Mouse (Mus musculus): ENCODE results near the gene Tnfsf11.

The Tnfsf11 gene

DNA sequence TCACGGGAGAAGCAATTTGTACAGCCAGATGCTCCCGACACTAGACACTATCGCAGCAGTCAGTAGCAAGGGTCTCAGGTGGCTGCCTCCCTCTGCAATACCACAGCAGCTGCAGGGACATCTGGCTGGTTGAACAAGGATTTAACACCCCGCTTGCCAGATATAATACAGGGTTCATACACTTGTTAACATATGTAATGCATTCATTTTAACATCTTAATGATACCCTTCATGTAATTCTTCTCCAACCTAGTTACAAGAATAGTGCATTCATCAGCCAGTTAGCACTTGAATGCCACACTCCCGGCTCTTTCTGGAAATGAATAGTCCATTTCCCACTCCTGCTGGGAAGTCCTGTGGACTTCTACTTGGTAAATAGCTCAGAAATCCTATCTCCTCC lies 18.9 kb downstream of the Tnfsf11 start:
- DNase-seq (ENCODE audit: extremely low read depth, low read depth, low spot score) = no peak

DNA sequence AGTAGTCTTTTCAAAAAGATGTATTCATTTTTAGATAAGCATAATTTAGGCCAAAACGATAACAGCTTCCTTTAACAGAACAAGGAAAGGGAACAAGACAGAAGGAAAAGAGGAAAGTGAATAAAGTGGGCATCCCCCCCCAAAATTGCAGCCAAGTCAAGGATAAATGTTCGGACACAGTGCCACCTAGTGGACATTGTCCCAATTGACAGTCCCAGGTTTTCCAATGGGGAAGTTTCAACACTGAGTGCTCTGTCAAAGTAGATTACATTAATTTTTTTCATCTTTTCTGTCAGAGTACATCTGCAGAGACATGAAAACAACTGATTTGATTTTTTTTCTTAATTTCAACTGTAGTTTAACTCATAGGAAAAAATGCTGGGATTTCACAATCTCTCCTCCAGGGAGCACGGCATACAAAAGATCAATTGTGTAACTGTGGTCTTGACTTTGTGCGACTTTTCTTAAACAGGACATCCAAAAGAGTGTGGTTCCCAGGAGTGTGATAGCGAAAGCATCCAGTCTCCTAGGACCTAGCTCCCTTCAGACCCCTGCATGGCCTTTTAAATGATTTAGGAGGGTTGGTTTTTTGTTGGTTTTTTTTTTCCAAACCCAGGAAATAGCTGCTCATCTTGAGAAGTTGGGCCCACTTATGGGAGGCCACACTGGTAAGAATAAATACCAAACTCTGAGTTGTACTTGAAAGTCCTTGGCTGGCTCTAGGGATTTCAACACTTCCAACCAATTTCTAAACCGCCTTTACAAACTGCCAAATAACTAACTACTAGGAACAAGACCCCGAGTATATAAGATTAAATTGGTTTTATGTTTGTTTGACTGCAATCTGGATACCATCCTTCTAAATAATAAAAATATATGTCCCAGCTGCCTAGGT lies 19.7 kb downstream of the Tnfsf11 start:
- DNase-seq (ENCODE audit: extremely low read depth, low read depth, low spot score) = no peak

DNA sequence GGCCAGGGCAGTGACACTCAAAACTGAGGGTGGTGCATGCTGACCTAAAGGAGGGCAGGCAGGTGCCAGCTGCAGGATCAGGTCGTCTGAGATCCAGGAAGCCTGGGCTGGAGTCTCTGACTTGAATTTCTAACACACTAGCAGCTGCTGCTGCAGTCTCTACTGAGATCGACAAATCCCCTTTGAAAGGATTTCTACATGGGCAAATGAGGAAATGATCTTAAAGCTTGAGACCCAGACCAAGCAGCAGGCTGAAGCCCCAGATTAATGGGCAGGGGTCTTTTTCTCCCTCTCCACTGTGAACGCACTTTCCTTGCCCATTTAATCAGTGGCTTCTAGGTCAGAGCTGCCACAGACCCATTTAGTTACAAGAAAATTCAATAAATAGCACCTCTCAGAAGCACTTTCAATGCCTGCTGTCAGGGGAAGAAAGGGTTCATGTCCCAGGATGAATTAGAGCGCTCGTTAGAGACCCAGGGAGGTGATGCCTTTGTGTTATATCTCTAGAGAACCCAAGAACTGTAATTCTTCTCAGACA lies 21.8 kb downstream of the Tnfsf11 start:
- DNase-seq (ENCODE audit: extremely low read depth, low read depth, low spot score) = no peak

DNA sequence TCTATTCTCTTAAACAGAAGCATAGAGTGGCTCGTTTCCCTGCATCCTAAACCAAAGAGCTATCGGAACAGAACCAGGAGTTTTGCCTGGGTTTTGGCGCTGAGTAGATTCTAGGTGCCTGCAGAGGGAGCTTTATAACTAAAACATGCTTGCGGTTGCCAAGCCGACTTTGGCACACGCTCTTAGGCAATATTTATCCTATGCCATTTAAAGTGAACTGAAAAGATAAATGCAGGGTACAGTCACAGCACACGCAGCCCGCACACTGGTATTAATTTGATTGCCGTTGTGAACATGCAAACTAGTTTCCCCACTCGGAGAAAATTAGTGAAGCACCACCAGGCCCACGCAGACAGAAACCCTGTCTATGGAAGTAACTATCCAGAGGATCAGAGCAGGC lies 25.4 kb downstream of the Tnfsf11 start:
- no peak for DNase-seq (ENCODE audit: extremely low read depth, low read depth, low spot score)

DNA sequence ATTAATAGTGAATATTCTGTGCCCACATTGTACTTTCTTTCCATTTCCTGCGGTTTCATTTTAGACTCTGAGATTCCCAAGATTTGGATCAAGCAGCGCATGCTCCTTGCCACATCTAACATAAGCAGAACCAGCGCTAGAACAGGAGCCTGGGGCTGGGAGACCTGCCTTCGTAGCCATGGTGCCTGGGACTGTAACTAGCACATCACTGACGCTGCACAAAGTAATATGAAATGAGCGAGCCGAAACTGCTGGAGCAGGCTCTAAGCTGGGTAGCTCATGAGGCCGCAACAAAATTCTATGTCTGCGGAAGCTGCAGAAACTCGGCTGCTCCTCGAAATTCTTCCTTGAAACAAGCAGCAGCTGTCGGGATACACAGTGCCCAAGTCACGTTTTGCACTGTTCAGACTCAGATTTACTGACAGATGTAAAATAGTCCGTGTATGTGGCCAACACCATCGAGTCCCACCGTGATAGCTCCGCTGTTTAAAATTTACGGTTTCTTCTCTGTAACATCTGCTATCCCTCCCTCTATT lies 31.4 kb downstream of the Tnfsf11 start:
- no peak for DNase-seq (ENCODE audit: extremely low read depth, low read depth, low spot score)

DNA sequence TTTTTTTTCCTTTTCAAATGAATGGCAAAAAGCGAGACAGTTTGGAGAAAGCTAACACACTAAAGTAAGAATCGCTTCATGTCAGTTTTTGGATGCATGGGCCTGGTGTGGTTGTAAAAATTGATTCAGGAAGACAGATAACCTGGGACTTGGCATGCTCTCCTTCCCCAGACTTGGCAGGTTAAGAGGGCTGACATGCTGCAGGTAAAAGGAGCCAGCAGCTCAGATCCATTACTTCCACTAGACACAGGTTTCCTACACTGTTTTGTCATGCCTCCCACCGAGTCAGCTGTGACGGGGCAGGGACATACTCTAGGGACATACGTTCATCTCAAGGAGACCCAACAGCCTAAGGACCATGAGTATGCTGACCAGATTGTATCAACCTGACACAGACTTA lies 33.0 kb downstream of the Tnfsf11 start:
- DNase-seq (ENCODE audit: extremely low read depth, low read depth, low spot score) = no peak

DNA sequence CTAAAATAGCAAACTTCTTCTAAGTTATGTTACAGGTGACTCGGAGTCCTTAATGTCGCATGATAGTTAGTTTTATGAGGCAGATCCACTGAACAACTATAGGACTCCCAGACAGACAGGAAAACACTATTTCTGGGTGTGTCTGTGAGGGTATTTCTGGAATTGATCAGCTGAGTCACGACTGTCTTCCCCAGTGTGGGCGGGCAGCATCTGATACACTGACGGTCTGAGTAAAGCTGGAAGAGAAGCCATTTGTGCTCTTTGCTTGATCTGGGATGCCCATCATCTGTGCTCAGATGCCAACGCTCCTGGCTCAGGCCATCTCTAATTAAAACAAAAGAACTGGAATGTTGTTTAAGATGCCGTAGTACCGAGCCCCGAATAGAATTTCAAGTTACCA lies 33.7 kb downstream of the Tnfsf11 start:
- no peak for DNase-seq (ENCODE audit: extremely low read depth, low read depth, low spot score)

DNA sequence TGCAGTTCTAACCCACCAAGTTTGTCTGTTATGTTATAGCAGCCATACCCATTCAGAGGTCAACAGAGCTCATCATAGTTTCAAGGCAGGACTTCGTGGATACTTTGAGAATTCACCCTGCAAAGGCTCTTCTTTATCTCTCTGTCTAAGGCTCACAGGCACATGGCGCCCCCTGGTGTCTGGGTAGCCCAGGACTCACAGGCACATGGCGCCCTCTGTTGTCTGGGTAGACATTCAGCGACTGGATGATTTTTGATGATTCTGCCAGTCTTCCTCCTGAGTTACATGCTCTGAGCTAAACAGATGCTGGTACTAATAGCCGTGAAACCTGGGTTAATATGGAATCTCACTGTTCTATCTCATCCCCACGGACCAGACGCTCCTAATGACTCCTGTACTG lies 34.3 kb downstream of the Tnfsf11 start:
- no peak for DNase-seq (ENCODE audit: extremely low read depth, low read depth, low spot score)

DNA sequence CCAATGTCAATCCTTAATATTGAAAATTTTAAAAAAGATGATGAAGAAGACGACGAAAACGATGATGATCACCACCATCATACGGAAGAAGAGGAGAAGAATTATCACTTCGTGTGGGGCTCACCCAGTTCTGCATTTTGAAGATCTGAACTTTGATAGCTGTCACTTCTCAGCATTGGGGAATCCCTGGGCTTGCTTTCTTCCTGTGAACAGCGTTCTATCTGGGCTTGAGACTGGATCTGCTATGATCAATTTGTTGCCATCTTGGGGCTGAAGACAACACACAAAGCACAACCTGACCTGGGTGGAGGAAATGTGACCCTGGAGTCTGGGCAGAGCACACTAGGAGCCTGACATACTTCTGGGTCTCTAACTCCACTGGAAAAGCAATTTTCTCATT lies 43.0 kb downstream of the Tnfsf11 start:
- no peak for DNase-seq (ENCODE audit: extremely low read depth, low read depth, low spot score)

DNA sequence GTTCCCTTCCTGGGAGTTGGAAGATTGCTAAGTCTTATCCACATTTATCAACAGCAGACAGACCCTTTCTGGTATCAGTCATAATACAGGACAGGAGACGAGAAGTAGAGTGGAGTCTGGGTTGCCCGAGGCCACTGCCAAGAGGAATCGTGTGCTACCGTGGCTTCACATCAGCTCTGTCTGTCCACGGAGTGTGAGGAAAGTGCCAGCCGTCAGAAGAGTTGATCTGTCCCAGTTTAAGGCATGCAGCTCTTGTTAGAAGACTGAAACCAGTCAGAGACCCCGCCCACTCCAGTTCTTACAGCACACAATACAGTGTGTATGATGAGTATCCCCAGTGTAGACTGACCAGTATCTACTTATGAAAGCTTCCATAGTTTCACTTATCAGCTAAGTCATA lies 45.2 kb downstream of the Tnfsf11 start:
- no peak for DNase-seq (ENCODE audit: extremely low read depth, low read depth, low spot score)

DNA sequence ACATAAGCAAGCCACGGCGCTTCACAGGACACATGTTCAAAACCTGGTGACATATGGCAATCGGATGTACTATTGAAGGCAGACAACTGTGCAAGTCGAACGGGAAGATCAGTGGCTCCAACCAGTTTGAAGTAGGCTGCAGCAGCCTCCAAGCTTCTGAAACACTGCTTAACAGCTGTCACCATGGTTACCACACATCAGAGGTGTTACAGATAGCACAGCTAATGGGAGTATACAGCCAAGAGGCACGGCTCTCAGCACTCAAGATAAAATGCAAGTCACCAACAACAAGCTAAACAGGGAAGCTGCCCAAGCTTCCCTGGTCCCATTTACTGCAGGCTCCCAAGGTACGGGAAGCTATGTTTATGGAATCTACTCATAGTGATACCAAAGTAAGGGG lies 46.6 kb downstream of the Tnfsf11 start:
- DNase-seq (ENCODE audit: extremely low read depth, low read depth, low spot score) = no peak

DNA sequence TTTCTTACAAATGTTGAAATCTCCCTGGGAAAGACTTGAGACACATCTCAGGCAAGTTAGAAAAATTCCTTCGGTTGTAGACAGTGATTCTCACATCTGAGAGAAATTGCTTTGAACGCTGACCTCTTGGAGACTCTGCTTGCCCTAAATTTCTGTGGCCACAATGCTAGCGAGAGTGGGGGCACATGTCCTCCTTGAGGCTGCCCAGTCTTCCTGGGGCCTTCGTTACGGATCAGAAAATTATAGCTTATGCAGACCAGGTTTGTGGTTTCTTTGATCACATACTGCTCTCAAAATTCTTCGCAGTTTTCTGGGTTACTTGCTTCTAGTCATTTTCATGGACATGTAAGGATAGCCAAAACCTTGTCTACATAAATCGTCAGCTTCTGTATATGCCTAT lies 53.8 kb downstream of the Tnfsf11 start:
- DNase-seq (ENCODE audit: extremely low read depth, low read depth, low spot score) = no peak

DNA sequence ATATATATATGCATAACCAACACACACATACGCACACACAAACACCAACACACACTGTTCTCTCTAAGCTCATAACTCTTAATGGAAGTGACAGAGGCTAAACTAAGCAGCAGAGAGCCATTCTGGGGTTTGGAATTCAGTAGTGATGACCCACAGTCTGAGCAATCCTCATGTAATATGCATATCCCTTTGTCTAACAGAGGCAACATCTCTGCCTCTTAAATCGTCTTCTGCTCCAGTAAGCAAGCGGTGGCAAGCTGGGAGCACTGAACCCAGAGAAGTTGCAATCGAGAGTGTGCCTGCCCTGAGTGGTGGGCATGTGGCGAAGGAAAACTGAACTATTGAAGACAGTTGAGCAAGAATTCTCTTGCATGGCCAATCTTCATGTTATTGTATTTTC lies 61.2 kb downstream of the Tnfsf11 start:
- DNase-seq (ENCODE audit: extremely low read depth, low read depth, low spot score) = no peak

DNA sequence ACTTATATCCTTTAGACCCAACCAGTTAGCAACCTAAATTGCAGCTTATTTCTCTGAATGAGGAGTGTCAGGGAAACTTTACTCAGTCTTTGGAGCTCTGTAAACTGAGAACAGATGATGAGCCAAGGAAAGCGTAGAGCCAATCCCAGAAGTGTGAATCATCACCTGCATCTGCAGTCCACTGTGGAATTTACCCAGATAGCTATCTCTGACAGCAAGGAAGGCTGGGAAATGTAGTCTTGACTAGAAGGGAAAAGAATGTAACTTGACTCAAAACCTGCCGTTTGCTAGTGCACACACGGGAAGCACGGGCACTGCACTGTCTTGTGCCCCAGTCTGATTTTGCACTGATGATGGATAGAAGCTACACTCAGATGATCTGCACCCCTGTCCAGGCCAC lies 63.0 kb downstream of the Tnfsf11 start:
- DNase-seq (ENCODE audit: extremely low read depth, low read depth, low spot score) = no peak

DNA sequence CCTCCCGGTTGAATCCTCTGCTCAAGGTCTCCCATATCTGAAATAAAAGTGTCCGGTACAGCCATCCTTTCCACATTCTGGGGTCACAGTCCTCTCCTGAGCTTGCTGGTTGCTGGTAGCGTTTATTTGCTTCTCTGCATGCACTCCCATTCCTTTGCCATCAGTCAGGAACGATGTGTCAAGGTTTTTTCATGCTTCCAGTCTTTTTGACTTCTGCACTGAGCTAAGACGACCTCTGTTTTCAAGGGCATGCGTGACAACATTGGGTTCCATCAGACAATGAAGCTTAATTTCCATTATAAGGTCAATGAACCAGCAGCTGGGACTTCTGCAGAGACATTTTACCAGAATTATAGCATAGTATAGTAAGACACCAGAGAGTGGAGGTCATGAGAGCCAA lies 68.5 kb downstream of the Tnfsf11 start:
- no peak for DNase-seq (ENCODE audit: extremely low read depth, low read depth, low spot score)

DNA sequence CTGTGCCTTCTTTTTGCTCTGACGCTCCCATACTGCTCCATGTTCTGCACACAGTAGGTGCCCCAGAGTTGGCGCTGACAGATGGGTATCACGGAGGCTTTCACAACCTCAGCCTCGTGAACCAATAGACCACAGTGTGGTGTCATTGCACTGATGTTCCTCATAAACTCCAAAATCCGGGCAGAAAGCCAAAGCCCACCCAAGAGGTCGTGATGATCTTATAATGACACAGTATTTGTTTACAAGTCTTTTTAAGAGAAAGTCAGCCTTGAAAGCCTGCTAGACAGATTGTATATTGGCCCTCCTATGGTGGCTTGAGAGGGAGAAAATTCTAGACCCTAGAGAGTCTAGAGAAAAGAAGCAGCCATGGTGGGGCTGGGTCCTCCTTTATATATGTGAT lies 70.6 kb downstream of the Tnfsf11 start:
- DNase-seq (ENCODE audit: extremely low read depth, low read depth, low spot score) = no peak

DNA sequence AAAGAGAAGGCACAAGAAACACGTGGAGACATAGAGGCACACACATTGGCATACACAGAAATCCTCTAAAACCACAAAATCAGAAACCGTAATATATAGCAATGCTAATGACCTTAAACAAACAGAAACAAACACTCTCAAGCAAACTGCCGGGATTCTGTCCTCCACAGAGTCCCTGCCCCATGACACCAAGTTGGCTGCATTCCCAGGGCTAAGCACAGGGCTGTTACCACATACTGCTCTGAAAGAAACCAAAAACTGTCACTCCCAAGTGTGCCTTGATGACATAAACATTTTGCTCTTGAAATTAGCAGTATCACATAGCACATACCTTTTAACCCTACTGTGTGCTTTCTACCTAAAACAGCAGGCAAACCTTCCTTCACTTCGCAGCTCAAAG lies 71.7 kb downstream of the Tnfsf11 start:
- DNase-seq (ENCODE audit: extremely low read depth, low read depth, low spot score) = no peak

DNA sequence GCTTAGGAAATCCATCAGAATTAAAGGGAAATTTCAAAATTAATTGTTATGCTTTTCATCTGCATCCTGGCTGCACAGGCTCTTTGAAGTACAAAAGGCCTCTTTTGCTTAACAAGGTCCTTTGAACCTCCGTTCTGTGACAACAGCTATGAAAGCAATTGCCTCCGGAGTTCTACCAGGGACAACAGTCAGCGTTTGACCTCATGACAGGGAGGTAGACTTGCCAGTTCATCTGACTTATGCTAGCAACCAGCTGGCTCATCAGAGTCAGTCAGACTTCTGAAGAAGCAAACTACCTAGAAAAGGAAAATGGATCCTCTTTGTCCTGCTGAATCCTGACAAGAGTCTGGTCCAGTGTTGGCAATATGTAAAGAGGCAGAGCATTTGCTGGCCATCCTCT lies 72.5 kb downstream of the Tnfsf11 start:
- DNase-seq (ENCODE audit: extremely low read depth, low read depth, low spot score) = no peak

DNA sequence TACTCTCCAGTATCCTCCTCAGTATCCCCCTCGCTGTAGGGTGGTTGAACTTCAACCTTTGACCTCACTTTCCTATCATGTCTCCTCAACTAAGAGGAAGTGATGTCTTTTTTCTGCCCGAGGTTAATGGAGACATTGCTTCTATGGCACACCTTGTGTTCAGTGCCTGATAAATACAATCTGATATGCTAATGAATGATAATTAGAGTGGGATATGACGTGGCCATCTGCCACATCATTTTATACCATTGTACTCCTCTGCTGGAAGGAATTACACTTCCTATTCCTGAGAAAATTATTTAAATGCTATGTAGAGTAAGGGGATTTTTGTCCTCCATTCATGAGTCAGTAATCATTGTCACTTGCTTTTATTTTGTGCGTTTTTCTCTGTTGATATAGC lies 78.8 kb downstream of the Tnfsf11 start:
- no peak for DNase-seq (ENCODE audit: extremely low read depth, low read depth, low spot score)

All from fat pad, adult 2 months (tissue).